ENCODE assay signal across 31 mouse cellular contexts in the genomic region with DNA sequence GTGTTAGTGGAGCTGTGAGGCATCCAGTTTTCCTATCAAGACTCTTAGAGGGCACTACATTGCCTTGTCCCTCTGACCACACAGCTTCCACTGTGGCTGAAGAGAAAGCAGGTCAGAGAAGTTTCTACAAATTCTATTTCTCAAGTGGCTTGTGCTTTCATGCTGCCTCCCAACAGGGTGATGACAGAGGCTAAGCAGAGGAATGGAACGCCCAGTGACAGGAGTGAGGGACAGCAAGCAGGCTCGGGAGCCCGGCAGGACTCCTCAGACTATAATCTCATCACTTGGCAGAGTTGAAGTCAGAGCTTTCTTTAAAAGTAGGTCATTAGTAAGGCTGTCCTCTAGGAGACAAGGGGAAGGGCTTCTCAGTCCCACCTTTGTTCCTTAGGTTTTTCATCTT. TPM values are rescaled to one million over a fixed set of nuclear protein-coding genes. Genes with fewer than 3 reads are reported as not detected.
"Had no signal": no experiment of that assay in that cellular context is flagged by ENCODE, and none has a peak within 500 bp of the region (broad histone marks: within the 10 kb centered on the region; RNA-seq: fewer than 3 reads in every experiment).

No protein-coding gene starts in this region.

- H3K27me3 ChIP-seq: liver, embryonic 15.5 days; lung, embryonic 15.5 days; midbrain, embryonic 13.5 days; stomach, embryonic 15.5 days had no signal

- H3K36me3 ChIP-seq: limb, embryonic 10.5 days; limb, embryonic 13.5 days; liver, embryonic 12.5 days; liver, embryonic 15.5 days; lung, embryonic 15.5 days; midbrain, embryonic 10.5 days; midbrain, embryonic 13.5 days; neural tube, embryonic 13.5 days; stomach, embryonic 15.5 days had no signal

- H3K4me1 ChIP-seq: liver, embryonic 12.5 days; liver, embryonic 15.5 days had no signal

- ATAC-seq: liver, embryonic 12.5 days; midbrain, embryonic 13.5 days; midbrain, embryonic 16.5 days had no signal

- DNase-seq: kidney, postnatal 14 days; kidney, postnatal 4 days; liver; lung, adult 18-20 months; lung, postnatal 10 days; lung, postnatal 36 days; retina, postnatal 1 day; right cerebral cortex, postnatal 25 days; spleen, adult 18-20 months; thymus, adult 18-20 months; thymus, postnatal 36 days had no signal

- H3K4me3 ChIP-seq: limb, embryonic 10.5 days; limb, embryonic 13.5 days; liver, embryonic 12.5 days; liver, embryonic 15.5 days; lung, embryonic 15.5 days; megakaryocyte, embryonic 14.5 days; midbrain, embryonic 10.5 days; midbrain, embryonic 13.5 days; myocyte; neural tube, embryonic 13.5 days; stomach, embryonic 15.5 days had no signal

- H3K4me2 ChIP-seq: limb, embryonic 13.5 days; liver, embryonic 12.5 days; liver, embryonic 15.5 days; lung, embryonic 15.5 days; midbrain, embryonic 13.5 days; neural tube, embryonic 13.5 days; stomach, embryonic 15.5 days had no signal

- H3K9me3 ChIP-seq: limb, embryonic 10.5 days; limb, embryonic 13.5 days; liver, embryonic 12.5 days; liver, embryonic 15.5 days; lung, embryonic 15.5 days; megakaryocyte, embryonic 14.5 days; midbrain, embryonic 10.5 days; midbrain, embryonic 13.5 days; neural tube, embryonic 13.5 days; stomach, embryonic 15.5 days had no signal

- H3K27ac ChIP-seq: limb, embryonic 10.5 days; limb, embryonic 13.5 days; liver, embryonic 12.5 days; liver, embryonic 15.5 days; lung, embryonic 15.5 days; midbrain, embryonic 10.5 days; midbrain, embryonic 13.5 days; neural tube, embryonic 13.5 days; stomach, embryonic 15.5 days had no signal

- H3K9ac ChIP-seq: limb, embryonic 13.5 days; liver, embryonic 12.5 days; liver, embryonic 15.5 days; lung, embryonic 15.5 days; midbrain, embryonic 13.5 days; neural tube, embryonic 13.5 days; stomach, embryonic 15.5 days had no signal

RNA-seq across cellular contexts. Expression of gene Cyb5r2, which starts 1.9 kb away (rescaled TPM):
- total RNA-seq: layer of hippocampus, postnatal 14 days; left cerebral cortex, postnatal 25 days; monocyte, adult 5-6 weeks; neutrophil, adult 5-6 weeks had no signal
- polyA plus RNA-seq: liver, embryonic 15.5 days; midbrain, embryonic 16.5 days; urinary bladder, adult 2 months had no signal

RNA-seq across cellular contexts. Expression of gene Ovch2, which starts 45.1 kb away (rescaled TPM):
- total RNA-seq: layer of hippocampus, adult 18-20 months; layer of hippocampus, postnatal 14 days; left cerebral cortex, postnatal 25 days; monocyte, adult 5-6 weeks; neutrophil, adult 5-6 weeks had no signal
- polyA plus RNA-seq: kidney, embryonic 16.5 days; limb, embryonic 10.5 days; limb, embryonic 13.5 days; liver, embryonic 12.5 days; liver, embryonic 15.5 days; lung, embryonic 15.5 days; midbrain, embryonic 10.5 days; midbrain, embryonic 13.5 days; midbrain, embryonic 16.5 days; myocyte; neural tube, embryonic 13.5 days; stomach, embryonic 15.5 days; testis, adult 2 months; urinary bladder, adult 2 months had no signal

RNA-seq across cellular contexts. Expression of gene Olfr467, which starts 56.2 kb away (rescaled TPM):
- total RNA-seq: layer of hippocampus, adult 18-20 months; layer of hippocampus, postnatal 14 days; left cerebral cortex, postnatal 25 days; monocyte, adult 5-6 weeks; neutrophil, adult 5-6 weeks had no signal
- polyA plus RNA-seq: kidney, embryonic 16.5 days; limb, embryonic 10.5 days; limb, embryonic 13.5 days; liver, embryonic 12.5 days; liver, embryonic 15.5 days; lung, embryonic 15.5 days; midbrain, embryonic 10.5 days; midbrain, embryonic 13.5 days; midbrain, embryonic 16.5 days; myocyte; neural tube, embryonic 13.5 days; stomach, embryonic 15.5 days; testis, adult 2 months; urinary bladder, adult 2 months had no signal
